Mouse (Mus musculus) spleen, adult 2 months (tissue): ENCODE data around the gene Ankar.

Source experiments
- CTCF ChIP-seq: fragments of 200-500 bp; IDR thresholded peaks from 2 replicates; pipeline ENCODE4 v1.5.1; 2011; ENCODE audit warnings: mild to moderate bottlenecking, inconsistent platforms; ENCODE audit not compliant: insufficient read depth, insufficient read length, insufficient replicate concordance; ENCODE audit errors: extremely low read depth
- POLR2A ChIP-seq: fragments of 200-500 bp; IDR thresholded peaks from 2 replicates; pipeline ENCODE4 v1.6.1; 2011; ENCODE audit warnings: low read depth, low read length, inconsistent platforms

DNA sequence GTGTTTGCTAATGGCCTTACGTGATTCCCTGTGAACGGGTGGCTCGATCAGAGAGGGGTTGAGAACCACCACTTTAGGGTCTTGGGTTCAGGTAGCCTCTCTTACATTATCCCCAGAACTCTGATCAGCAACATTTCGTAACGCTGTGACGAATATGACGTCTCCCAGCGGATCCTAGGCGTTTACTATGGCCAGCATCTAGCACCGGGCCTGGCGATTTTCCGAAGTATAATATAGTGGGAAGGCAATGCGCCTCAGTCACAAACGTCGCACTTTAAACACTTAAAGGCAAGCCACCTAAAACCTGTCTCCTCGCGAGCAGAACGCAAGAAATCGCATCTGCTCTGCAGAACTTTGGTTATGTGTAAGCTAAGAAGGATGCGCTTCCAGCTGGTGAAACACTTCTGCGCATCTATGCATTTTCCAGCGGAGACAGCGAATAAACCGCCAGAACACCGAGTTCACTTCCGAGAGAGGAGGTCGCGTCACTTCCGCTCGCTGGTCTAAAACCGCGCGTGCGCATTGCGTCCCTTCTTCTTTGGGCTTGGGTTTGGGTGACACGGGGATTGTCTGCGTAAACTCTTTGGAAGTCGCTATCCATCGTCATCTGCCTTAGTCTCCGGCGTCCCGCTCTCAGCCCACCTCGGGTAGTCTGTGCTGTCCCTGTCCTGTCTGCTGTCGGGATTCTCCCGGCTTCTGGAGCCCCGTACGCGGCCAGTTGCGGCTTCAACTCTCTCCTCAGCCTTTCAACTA is 59.5 kb downstream of the Ankar start:
- TF ChIP-seq CTCF (no peak), POLR2A (no peak)
